Mouse (Mus musculus) limb, embryonic 12.5 days (tissue): ENCODE results near the gene Cdh6. TPM values are rescaled to one million over a fixed set of nuclear protein-coding genes. Genes with fewer than 3 reads are reported as not detected.
A peak's percentile ranks its signal among the peaks of the same experiment; 100 is the strongest.

Experiments used
- ATAC-seq: fragments of 200-750 bp; cut with Nextera tagmentation; 2 replicates; pipeline ENCODE4 v1.8.0; 2017; ENCODE audit warnings: low read depth, moderate TSS enrichment; ENCODE audit not compliant: insufficient number of reproducible peaks, insufficient read depth, low FRiP score, low TSS enrichment
- H3K27ac ChIP-seq: fragments of 300-500 bp; sonication (generic); 2 replicates; pipeline ENCODE4 v1.5.1; 2016; ENCODE audit warnings: mild to moderate bottlenecking, moderate library complexity
- H3K27me3 ChIP-seq: fragments of 300-500 bp; sonication (generic); 2 replicates; pipeline ENCODE4 v1.6.1; 2016; ENCODE audit warnings: mild to moderate bottlenecking, moderate library complexity
- H3K36me3 ChIP-seq: fragments of 300-500 bp; sonication (generic); 2 replicates; pipeline ENCODE4 v1.6.1; 2016; ENCODE audit warnings: mild to moderate bottlenecking, moderate library complexity
- H3K4me1 ChIP-seq: fragments of 300-500 bp; sonication (generic); replicated peaks from 2 replicates; pipeline ENCODE4 v1.6.1; 2016
- H3K4me2 ChIP-seq: fragments of 300-500 bp; sonication (generic); 2 replicates; pipeline ENCODE4 v1.6.1; 2016; ENCODE audit warnings: mild to moderate bottlenecking, moderate library complexity
- H3K4me3 ChIP-seq: fragments of 300-500 bp; sonication (generic); replicated peaks from 2 replicates; pipeline ENCODE4 v1.5.1; 2016; ENCODE audit warnings: mild to moderate bottlenecking
- H3K9ac ChIP-seq: fragments of 300-500 bp; sonication (generic); replicated peaks from 2 replicates; pipeline ENCODE4 v1.6.1; 2016; ENCODE audit warnings: mild to moderate bottlenecking, moderate library complexity
- H3K9me3 ChIP-seq: fragments of 300-500 bp; sonication (generic); 2 replicates; pipeline ENCODE4 v1.6.1; 2016; ENCODE audit warnings: mild to moderate bottlenecking, moderate library complexity
- WGBS: fragments of 180-500 bp; shearing (Covaris S2); methylation state at CpG from one replicate; pipeline ENCODE4 v1.1.7; 2016; 5-methylcytosine and 5-hydroxymethylcytosine counted together
- polyA plus RNA-seq: library from polyadenylated mRNA; unstranded; fragments of >200 nt; fragmentation: Nextera tagmentation; extraction: Ambion mirVana; gene quantifications from 2 replicates; pipeline ENCODE4 v1.2.1, GENCODE M21; 2016

Cdh6 gene
- polyA plus RNA-seq, 1 experiment from 2014 or later, result 6.3 TPM

- Histone ChIP-seq H3K27me3 (no peaks in the 10 kb centered on the region), H3K27ac (no peak overlapping the region), H3K4me2 (no peak overlapping the region), H3K4me1 (no peaks in the 10 kb centered on the region), H3K9me3 (no peaks in the 10 kb centered on the region), H3K36me3 (no peaks in the 10 kb centered on the region), H3K9ac (no peak overlapping the region), H3K4me3 (no peak overlapping the region)
- WGBS, result 88% methylated on average over 5 of the region's 5 CpGs
- no peak for ATAC-seq
Measured at GRCm38 (mm10) chr15:13183661-13184060, 10.2 kb upstream of the Cdh6 start.

DNA sequence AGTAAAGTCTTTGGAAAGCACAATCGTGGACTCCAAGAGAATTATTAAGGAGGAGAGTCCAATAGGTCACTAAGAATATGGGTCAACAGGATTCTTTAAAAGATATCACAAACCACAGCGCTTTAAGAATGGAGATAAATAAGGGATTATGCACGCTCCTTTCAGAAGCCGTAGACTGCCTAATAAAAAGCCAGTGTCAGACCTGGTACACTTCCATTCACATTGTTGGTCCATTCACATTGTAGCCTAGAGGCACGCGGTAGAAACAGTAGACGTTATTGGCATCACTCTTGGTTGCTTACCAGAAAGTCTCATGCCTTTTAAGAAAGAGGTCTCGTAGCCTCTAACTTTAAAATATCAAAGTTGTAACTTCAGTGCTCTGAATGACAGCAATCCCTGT is 8.0 kb upstream of the Cdh6 start:
- Histone ChIP-seq H3K27ac (no peak overlapping the region), H3K36me3 (no peaks in the 10 kb centered on the region), H3K4me1 (no peaks in the 10 kb centered on the region), H3K9ac (no peak overlapping the region), H3K4me2 (no peak overlapping the region), H3K9me3 (no peaks in the 10 kb centered on the region), H3K27me3 (peaks cover 3% of the 10 kb centered on the region; the same call in 1 of the 2 replicates), H3K4me3 (no peak overlapping the region)
- no peak for ATAC-seq
- 82% methylated on average over 8 of the region's 8 CpGs for WGBS

GRCm38 (mm10) chr15:13181014-13181413 is 7.5 kb upstream of the Cdh6 start:
- H3K4me3 ChIP-seq, result no peak overlapping the region
- no peak overlapping the region for H3K4me2 ChIP-seq
- H3K9me3 ChIP-seq, result no peaks in the 10 kb centered on the region
- WGBS, result 46% methylated on average over 4 of the region's 4 CpGs
- H3K4me1 ChIP-seq, result no peaks in the 10 kb centered on the region
- H3K36me3 ChIP-seq, result no peaks in the 10 kb centered on the region
- no peak overlapping the region for H3K27ac ChIP-seq
- ATAC-seq, result no peak
- no peak overlapping the region for H3K9ac ChIP-seq
- H3K27me3 ChIP-seq, result peaks cover 5% of the 10 kb centered on the region; the same call in 1 of the 2 replicates

DNA sequence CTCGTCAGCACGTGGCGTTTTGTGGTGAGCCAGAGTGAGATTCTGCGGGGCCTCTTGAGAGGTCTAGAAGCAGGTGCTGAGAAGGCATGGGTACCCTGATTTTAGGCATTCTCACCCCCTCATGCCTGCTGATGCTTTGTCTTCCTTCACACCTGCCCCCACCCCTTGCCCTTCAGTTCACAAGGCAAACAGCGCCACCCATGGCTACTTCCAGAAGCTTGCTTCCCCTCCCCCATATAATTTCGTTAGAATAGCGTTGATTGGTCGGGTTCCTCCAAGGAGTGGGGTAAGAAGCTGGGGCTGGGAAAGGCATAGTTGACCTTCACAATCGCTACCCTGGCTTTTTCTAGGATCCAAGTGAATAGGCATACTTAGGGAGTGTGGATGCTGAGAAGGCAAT is 2.5 kb upstream of the Cdh6 start:
- no peak overlapping the region for H3K27ac ChIP-seq
- no peak overlapping the region for H3K4me3 ChIP-seq
- WGBS, result 11% methylated on average over 9 of the region's 9 CpGs
- H3K9me3 ChIP-seq, result no peaks in the 10 kb centered on the region
- peaks cover 22% of the 10 kb centered on the region; the same call in 1 of the 2 replicates for H3K27me3 ChIP-seq
- no peak overlapping the region for H3K9ac ChIP-seq
- H3K36me3 ChIP-seq, result no peaks in the 10 kb centered on the region
- peaks cover 15% of the 10 kb centered on the region for H3K4me1 ChIP-seq
- ATAC-seq, result no peak
- peak overlapping the region; percentile 8; the same call in 1 of the 2 replicates for H3K4me2 ChIP-seq

GRCm38 (mm10) chr15:13174618-13174980 is 1.1 kb upstream of the Cdh6 start:
- WGBS, result 4% methylated on average over 6 of the region's 6 CpGs
- no peaks in the 10 kb centered on the region for H3K36me3 ChIP-seq
- no peak for ATAC-seq
- H3K27ac ChIP-seq, result no peak overlapping the region
- no peak overlapping the region for H3K9ac ChIP-seq
- no peaks in the 10 kb centered on the region for H3K9me3 ChIP-seq
- H3K4me2 ChIP-seq, result peak overlapping the region; percentile 89
- peak overlapping the region; percentile 61; the same call in 1 of the 2 replicates for H3K4me3 ChIP-seq
- peaks cover 15% of the 10 kb centered on the region for H3K4me1 ChIP-seq
- H3K27me3 ChIP-seq, result peaks cover 26% of the 10 kb centered on the region; the same call in 1 of the 2 replicates

- H3K4me1 ChIP-seq, result peaks cover 15% of the 10 kb centered on the region
- WGBS, result 1% methylated on average over 27 of the region's 27 CpGs
- H3K27ac ChIP-seq, result no peak overlapping the region
- peak overlapping the region; percentile 70; the same call in 1 of the 2 replicates for H3K9ac ChIP-seq
- no peak for ATAC-seq
- H3K4me3 ChIP-seq, result peak overlapping the region; percentile 61
- peak overlapping the region; percentile 89 for H3K4me2 ChIP-seq
- peaks cover 26% of the 10 kb centered on the region; the same call in 1 of the 2 replicates for H3K27me3 ChIP-seq
- no peaks in the 10 kb centered on the region for H3K9me3 ChIP-seq
- no peaks in the 10 kb centered on the region for H3K36me3 ChIP-seq
Measured at GRCm38 (mm10) chr15:13173840-13174617, 554 bp upstream of the Cdh6 start.

GRCm38 (mm10) chr15:13172365-13173070 is 957 bp downstream of the Cdh6 start:
- peak overlapping the region; percentile 45; the same call in 1 of the 2 replicates for H3K27ac ChIP-seq
- no peaks in the 10 kb centered on the region for H3K36me3 ChIP-seq
- peak overlapping the region; percentile 70 for H3K9ac ChIP-seq
- H3K27me3 ChIP-seq, result peaks cover 26% of the 10 kb centered on the region; the same call in 1 of the 2 replicates
- peak overlapping the region; percentile 89 for H3K4me2 ChIP-seq
- no peaks in the 10 kb centered on the region for H3K9me3 ChIP-seq
- H3K4me3 ChIP-seq, result peak overlapping the region; percentile 61
- WGBS, result under 1% methylated on average over 26 of the region's 26 CpGs
- peaks cover 15% of the 10 kb centered on the region for H3K4me1 ChIP-seq
- peak; percentile 28 for ATAC-seq

GRCm38 (mm10) chr15:13171486-13172364 is 1.8 kb downstream of the Cdh6 start:
- Histone ChIP-seq H3K36me3 (no peaks in the 10 kb centered on the region), H3K27me3 (peaks cover 26% of the 10 kb centered on the region; the same call in 1 of the 2 replicates), H3K27ac (no peak overlapping the region), H3K4me1 (peaks cover 15% of the 10 kb centered on the region), H3K4me3 (peak overlapping the region; percentile 61), H3K9ac (peak overlapping the region; percentile 70), H3K4me2 (peak overlapping the region; percentile 89), H3K9me3 (no peaks in the 10 kb centered on the region)
- ATAC-seq, result no peak
- 4% methylated on average over 16 of the region's 16 CpGs for WGBS

DNA sequence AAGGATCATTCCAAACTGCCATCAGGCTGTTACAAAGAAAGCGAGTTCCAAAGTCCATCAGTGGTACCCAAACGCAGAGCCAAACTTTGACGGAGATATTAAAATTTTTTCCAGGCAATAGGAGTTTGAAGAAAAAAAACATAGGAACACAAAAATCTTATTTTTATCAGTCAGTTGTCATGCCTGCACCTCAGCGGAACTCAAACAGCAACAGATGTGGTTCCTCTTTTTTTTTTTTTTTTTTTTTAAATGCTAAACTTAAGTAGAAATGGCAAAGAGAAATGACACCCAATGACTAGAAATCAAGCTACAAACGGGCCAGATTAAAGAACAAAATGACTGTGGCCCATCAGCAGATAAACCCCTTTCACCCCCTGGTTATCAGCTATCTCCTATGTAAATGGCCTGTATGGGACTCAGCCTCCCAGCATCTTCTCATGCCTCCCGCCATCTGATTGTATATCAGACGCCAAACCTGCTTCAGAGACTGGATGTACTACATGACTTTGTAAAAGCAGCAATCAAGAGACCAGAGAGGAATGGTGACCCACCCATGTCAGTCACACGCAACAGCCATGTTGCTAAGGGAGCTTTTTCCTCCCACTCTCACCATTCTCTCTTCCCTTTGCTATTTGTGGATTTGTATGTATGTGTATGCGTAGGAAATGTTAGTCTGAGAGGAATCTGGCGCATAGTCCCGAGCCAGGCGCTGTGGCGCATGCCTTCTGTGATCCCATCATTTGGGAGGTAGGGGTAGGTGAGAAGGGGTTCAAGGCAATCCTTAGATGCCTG is 8.2 kb downstream of the Cdh6 start:
- Histone ChIP-seq H3K9me3 (no peaks in the 10 kb centered on the region), H3K4me2 (no peak overlapping the region), H3K4me1 (no peaks in the 10 kb centered on the region), H3K36me3 (no peaks in the 10 kb centered on the region), H3K27ac (no peak overlapping the region), H3K9ac (no peak overlapping the region), H3K27me3 (no peaks in the 10 kb centered on the region), H3K4me3 (no peak overlapping the region)
- 89% methylated on average over 13 of the region's 13 CpGs for WGBS
- ATAC-seq, result no peak

GRCm38 (mm10) chr15:13155820-13156219 is 17.7 kb downstream of the Cdh6 start:
- 93% methylated on average over 5 of the region's 5 CpGs for WGBS
- Histone ChIP-seq H3K4me1 (no peaks in the 10 kb centered on the region), H3K36me3 (no peaks in the 10 kb centered on the region), H3K9ac (no peak overlapping the region), H3K4me2 (no peak overlapping the region), H3K27ac (no peak overlapping the region), H3K9me3 (no peaks in the 10 kb centered on the region), H3K4me3 (no peak overlapping the region), H3K27me3 (no peaks in the 10 kb centered on the region)
- ATAC-seq, result no peak
